Mouse (Mus musculus) bone marrow, adult 2 months (tissue): ENCODE measurements at regions not wholly inside any gene's neighbourhood (a gene's known extent, or its start where the extent isn't known, plus 50 kb on each side); places are given as distances from the start of the nearest gene placed in this dataset.

Source experiments
- CTCF ChIP-seq: fragments of 200-500 bp; IDR thresholded peaks from 2 replicates; pipeline ENCODE4 v1.5.1; 2011; ENCODE audit warnings: low read length, control low read depth; ENCODE audit not compliant: control insufficient read depth, insufficient read depth
- POLR2A ChIP-seq: fragments of 200-500 bp; IDR thresholded peaks from 2 replicates; pipeline ENCODE4 v1.6.1; 2011; ENCODE audit warnings: low read depth, mild to moderate bottlenecking, control low read depth, low read length, borderline replicate concordance; ENCODE audit not compliant: control insufficient read depth

GRCm38 (mm10) chr19:36263923-36264322 is 84.2 kb upstream of the Pcgf5 start:
- TF ChIP-seq CTCF (no peak), POLR2A (no peak)
